Mouse (Mus musculus): ENCODE measurements at regions not wholly inside any gene's neighbourhood (a gene's known extent, or its start where the extent isn't known, plus 50 kb on each side); places are given as distances from the start of the nearest gene placed in this dataset.
A peak's percentile ranks its signal among the peaks of the same experiment; 100 is the strongest.

GRCm38 (mm10) chr4:148384251-148385230 lies 60.0 kb downstream of the Ubiad1 start:
- no peak overlapping the region for H3K27ac ChIP-seq (ENCODE audit: low read depth)
- no peaks in the 10 kb centered on the region for H3K9me3 ChIP-seq (ENCODE audit: low read depth, low read length)
- H3K4me3 ChIP-seq (ENCODE audit: low read depth, low read length), result no peak overlapping the region
- DNase-seq (no peak), ATAC-seq (ENCODE audit: insufficient read depth) (no peak)
- no peak for TF ChIP-seq CTCF (IDR thresholded peaks at IDR 0.05; ENCODE audit: low read depth)
- H3K4me1 ChIP-seq (ENCODE audit: insufficient read depth), result no peaks in the 10 kb centered on the region
- H3K9ac ChIP-seq, result no peak overlapping the region
- no peaks in the 10 kb centered on the region for H3K36me3 ChIP-seq (ENCODE audit: insufficient read depth)
- no peak overlapping the region for H3K4me2 ChIP-seq
- 35% methylated on average over 20 of the region's 20 CpGs for WGBS
- no peaks in the 10 kb centered on the region for H3K27me3 ChIP-seq (ENCODE audit: insufficient read depth, low read length)

GRCm38 (mm10) chr4:148380562-148380961 lies 64.0 kb downstream of the Ubiad1 start:
- H3K4me1 ChIP-seq (ENCODE audit: insufficient read depth), result no peaks in the 10 kb centered on the region
- no peak overlapping the region for H3K4me2 ChIP-seq
- H3K9ac ChIP-seq, result no peak overlapping the region
- DNase-seq (no peak), ATAC-seq (ENCODE audit: insufficient read depth) (no peak)
- H3K36me3 ChIP-seq (ENCODE audit: insufficient read depth), result no peaks in the 10 kb centered on the region
- no peaks in the 10 kb centered on the region for H3K27me3 ChIP-seq (ENCODE audit: insufficient read depth, low read length)
- WGBS, result 82% methylated on average over 6 of the region's 6 CpGs
- H3K9me3 ChIP-seq (ENCODE audit: low read depth, low read length), result no peaks in the 10 kb centered on the region
- H3K4me3 ChIP-seq (ENCODE audit: low read depth, low read length), result no peak overlapping the region
- 0 out of 2 replicates have a peak, but pooled peaks have one; percentile 7 for TF ChIP-seq CTCF (IDR thresholded peaks at IDR 0.05; ENCODE audit: low read depth)
- H3K27ac ChIP-seq (ENCODE audit: low read depth), result no peak overlapping the region

GRCm38 (mm10) chr4:148378491-148378890 lies 66.1 kb downstream of the Ubiad1 start:
- Histone ChIP-seq H3K4me2 (no peak overlapping the region), H3K4me3 (ENCODE audit: low read depth, low read length) (no peak overlapping the region), H3K27me3 (ENCODE audit: insufficient read depth, low read length) (no peaks in the 10 kb centered on the region), H3K36me3 (ENCODE audit: insufficient read depth) (no peaks in the 10 kb centered on the region), H3K9ac (no peak overlapping the region), H3K4me1 (ENCODE audit: insufficient read depth) (no peaks in the 10 kb centered on the region), H3K27ac (ENCODE audit: low read depth) (no peak overlapping the region), H3K9me3 (ENCODE audit: low read depth, low read length) (no peaks in the 10 kb centered on the region)
- DNase-seq, result no peak
- ATAC-seq (ENCODE audit: insufficient read depth), result no peak
- TF ChIP-seq CTCF (IDR thresholded peaks at IDR 0.05; ENCODE audit: low read depth), result no peak
- 61% methylated on average over 11 of the region's 11 CpGs for WGBS

GRCm38 (mm10) chr4:148377368-148377767 lies 67.2 kb downstream of the Ubiad1 start:
- Histone ChIP-seq H3K4me3 (ENCODE audit: low read depth, low read length) (no peak overlapping the region), H3K4me1 (ENCODE audit: insufficient read depth) (no peaks in the 10 kb centered on the region), H3K9ac (no peak overlapping the region), H3K9me3 (ENCODE audit: low read depth, low read length) (no peaks in the 10 kb centered on the region), H3K36me3 (ENCODE audit: insufficient read depth) (no peaks in the 10 kb centered on the region), H3K27ac (ENCODE audit: low read depth) (no peak overlapping the region), H3K4me2 (no peak overlapping the region), H3K27me3 (ENCODE audit: insufficient read depth, low read length) (no peaks in the 10 kb centered on the region)
- DNase-seq (no peak), ATAC-seq (ENCODE audit: insufficient read depth) (no peak)
- WGBS, result 51% methylated on average over 8 of the region's 8 CpGs
- no peak for TF ChIP-seq CTCF (IDR thresholded peaks at IDR 0.05; ENCODE audit: low read depth)

GRCm38 (mm10) chr4:148376439-148376838 lies 68.1 kb downstream of the Ubiad1 start:
- Histone ChIP-seq H3K9ac (no peak overlapping the region), H3K27me3 (ENCODE audit: insufficient read depth, low read length) (no peaks in the 10 kb centered on the region), H3K4me3 (ENCODE audit: low read depth, low read length) (no peak overlapping the region), H3K36me3 (ENCODE audit: insufficient read depth) (no peaks in the 10 kb centered on the region), H3K4me2 (no peak overlapping the region), H3K9me3 (ENCODE audit: low read depth, low read length) (no peaks in the 10 kb centered on the region), H3K4me1 (ENCODE audit: insufficient read depth) (no peaks in the 10 kb centered on the region), H3K27ac (ENCODE audit: low read depth) (no peak overlapping the region)
- DNase-seq, result no peak
- ATAC-seq (ENCODE audit: insufficient read depth), result no peak
- no peak for TF ChIP-seq CTCF (IDR thresholded peaks at IDR 0.05; ENCODE audit: low read depth)
- WGBS, result 37% methylated on average over 3 of the region's 3 CpGs

GRCm38 (mm10) chr4:148371489-148371888 lies 73.1 kb downstream of the Ubiad1 start:
- WGBS, result 92% methylated on average over 7 of the region's 7 CpGs
- Histone ChIP-seq H3K36me3 (ENCODE audit: insufficient read depth) (no peaks in the 10 kb centered on the region), H3K4me2 (no peak overlapping the region), H3K4me1 (ENCODE audit: insufficient read depth) (no peaks in the 10 kb centered on the region), H3K27ac (ENCODE audit: low read depth) (no peak overlapping the region), H3K9ac (no peak overlapping the region), H3K4me3 (ENCODE audit: low read depth, low read length) (no peak overlapping the region), H3K27me3 (ENCODE audit: insufficient read depth, low read length) (no peaks in the 10 kb centered on the region), H3K9me3 (ENCODE audit: low read depth, low read length) (no peaks in the 10 kb centered on the region)
- ATAC-seq (ENCODE audit: insufficient read depth), result no peak
- TF ChIP-seq CTCF (IDR thresholded peaks at IDR 0.05; ENCODE audit: low read depth), result no peak
- no peak for DNase-seq

- Histone ChIP-seq H3K9me3 (ENCODE audit: low read depth, low read length) (no peaks in the 10 kb centered on the region), H3K27me3 (ENCODE audit: insufficient read depth, low read length) (no peaks in the 10 kb centered on the region), H3K27ac (ENCODE audit: low read depth) (no peak overlapping the region), H3K4me2 (no peak overlapping the region), H3K9ac (no peak overlapping the region), H3K36me3 (ENCODE audit: insufficient read depth) (no peaks in the 10 kb centered on the region), H3K4me3 (ENCODE audit: low read depth, low read length) (no peak overlapping the region), H3K4me1 (ENCODE audit: insufficient read depth) (no peaks in the 10 kb centered on the region)
- ATAC-seq (ENCODE audit: insufficient read depth), result no peak
- WGBS, result 71% methylated on average over 3 of the region's 3 CpGs
- DNase-seq, result no peak
- TF ChIP-seq CTCF (IDR thresholded peaks at IDR 0.05; ENCODE audit: low read depth), result no peak
Observed at GRCm38 (mm10) chr4:148367671-148368070, 76.9 kb downstream of the Ubiad1 start.

Data from lung, embryonic 14.5 days (tissue).